ENCODE assay signal across 9 mouse cellular contexts in genomic region chr13:104617201-104617600, GRCm38 (mm10).
"Had no signal": no experiment of that assay in that cellular context is flagged by ENCODE, and none has a peak within 500 bp of the region (broad histone marks: within the 10 kb centered on the region; RNA-seq: fewer than 3 reads in every experiment).

No protein-coding gene starts in this region.

- DNase-seq: lung, adult 18-20 months; lung, embryonic 14.5 days; lung, postnatal 10 days; lung, postnatal 4 days; midbrain, embryonic 14.5 days; right cerebral cortex, postnatal 14 days; thymus, adult 18-20 months; thymus, postnatal 14 days; thymus, postnatal 36 days had no signal
